Mouse (Mus musculus) bone marrow, adult 2 months (tissue): ENCODE measurements at regions not wholly inside any gene's neighbourhood (a gene's known extent, or its start where the extent isn't known, plus 50 kb on each side); places are given as distances from the start of the nearest gene placed in this dataset.

Experiments
- CTCF ChIP-seq: fragments of 200-500 bp; IDR thresholded peaks from 2 replicates; pipeline ENCODE4 v1.5.1; 2011; ENCODE audit warnings: low read length, control low read depth; ENCODE audit not compliant: control insufficient read depth, insufficient read depth
- POLR2A ChIP-seq: fragments of 200-500 bp; IDR thresholded peaks from 2 replicates; pipeline ENCODE4 v1.6.1; 2011; ENCODE audit warnings: low read depth, mild to moderate bottlenecking, control low read depth, low read length, borderline replicate concordance; ENCODE audit not compliant: control insufficient read depth

DNA sequence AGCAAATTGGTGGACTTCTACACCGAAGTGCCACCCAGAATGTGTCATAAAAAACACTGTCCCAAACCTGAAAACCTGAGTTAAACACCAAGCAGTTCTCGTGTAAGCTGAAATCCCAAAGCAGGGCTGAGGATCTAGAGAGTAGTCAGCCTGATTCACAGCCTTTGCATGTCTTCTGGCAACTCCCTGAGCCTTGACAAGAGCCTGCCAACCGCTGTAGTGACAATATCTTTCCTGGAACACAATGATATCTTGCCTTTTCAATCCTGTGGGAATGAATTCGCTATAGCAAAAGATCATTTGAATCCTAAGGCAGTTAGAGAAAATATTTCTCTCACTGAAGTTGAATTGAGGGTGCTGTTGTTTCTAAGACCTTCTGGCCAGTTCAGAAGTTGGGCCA lies 110.4 kb downstream of the Tbx19 start:
- TF ChIP-seq CTCF (no peak), POLR2A (no peak)
